Comparison of ENCODE assay signal across 9 mouse cellular contexts in genomic region chr3:127123376-127123775, GRCm38 (mm10).
DNase-seq lines count a peak whose midpoint lies in the region; ATAC-seq and TF ChIP-seq lines count a peak whose summit lies in the region.
"Had no signal": no experiment of that assay in that cellular context is flagged by ENCODE, and none has a peak within 500 bp of the region (broad histone marks: within the 10 kb centered on the region; RNA-seq: fewer than 3 reads in every experiment).

No protein-coding gene starts in this region.

- intact Hi-C loops in left cerebral cortex, postnatal 4 days (cut with DNase I): no loop called here

- 23% methylated on average over 8 of the region's 8 CpGs for WGBS in lung, embryonic 15.5 days
- WGBS in heart, embryonic 10.5 days: 24% methylated on average over 8 of the region's 8 CpGs
- 6% methylated on average over 8 of the region's 8 CpGs for WGBS in small intestine, adult 2 months

- no peak for TF ChIP-seq POLR2A in small intestine, adult 2 months (IDR thresholded peaks at IDR 0.05; ENCODE audit: low read depth, low read length)

- peaks cover 18% of the 10 kb centered on the region for H3K4me1 ChIP-seq in lung, embryonic 15.5 days
- H3K4me1 ChIP-seq in heart, embryonic 10.5 days: peaks cover 13% of the 10 kb centered on the region
- H3K4me1 ChIP-seq in small intestine, adult 2 months (ENCODE audit: control insufficient read depth, insufficient read depth, insufficient read length, low read length): peaks cover 6% of the 10 kb centered on the region; the same call in 1 of the 2 replicates

- no peak overlapping the region for H3K4me3 ChIP-seq in lung, embryonic 15.5 days
- H3K4me3 ChIP-seq in heart, embryonic 10.5 days: peak overlapping the region; percentile 51
- H3K4me3 ChIP-seq in small intestine, adult 2 months (ENCODE audit: low read depth, low read length): peak overlapping the region; percentile 25
- H3K4me3 ChIP-seq: embryonic facial prominence, embryonic 15.5 days had no signal

- H3K9me3 ChIP-seq in lung, embryonic 15.5 days: no peaks in the 10 kb centered on the region
- H3K9me3 ChIP-seq in heart, embryonic 10.5 days: no peaks in the 10 kb centered on the region
- H3K9me3 ChIP-seq: embryonic facial prominence, embryonic 15.5 days had no signal

- no peak for TF ChIP-seq CTCF in small intestine, adult 2 months (IDR thresholded peaks at IDR 0.05; ENCODE audit: extremely low read depth, insufficient read length, insufficient replicate concordance, low read depth, low read length)

- H3K36me3 ChIP-seq in lung, embryonic 15.5 days: no peaks in the 10 kb centered on the region
- H3K36me3 ChIP-seq in heart, embryonic 10.5 days: no peaks in the 10 kb centered on the region
- H3K36me3 ChIP-seq in small intestine, adult 2 months (ENCODE audit: control insufficient read depth, insufficient read depth, low read length): no peaks in the 10 kb centered on the region
- H3K36me3 ChIP-seq: embryonic facial prominence, embryonic 15.5 days had no signal

- no peak for DNase-seq in lung, postnatal 36 days
- DNase-seq in heart, embryonic 10.5 days (ENCODE audit: low spot score): no peak
- DNase-seq in kidney, postnatal 14 days: peak; percentile 49
- DNase-seq in layer of hippocampus, adult 8-10 months (ENCODE audit: low spot score in 2 of 2): no peak
- DNase-seq in cerebellum, adult 8-10 months: no peak
- no peak for DNase-seq in left cerebral cortex, postnatal 4 days

- no peak for ATAC-seq in lung, embryonic 15.5 days (ENCODE audit: borderline replicate concordance, extremely low read depth, low FRiP score, low TSS enrichment)

- H3K9ac ChIP-seq in lung, embryonic 15.5 days: no peak overlapping the region
- H3K9ac ChIP-seq: embryonic facial prominence, embryonic 15.5 days had no signal

- H3K27ac ChIP-seq in lung, embryonic 15.5 days: no peak overlapping the region
- peak overlapping the region; percentile 92 for H3K27ac ChIP-seq in heart, embryonic 10.5 days
- peak overlapping the region; percentile 67 for H3K27ac ChIP-seq in small intestine, adult 2 months (ENCODE audit: insufficient read depth, low read depth, low read length)
- H3K27ac ChIP-seq: embryonic facial prominence, embryonic 15.5 days had no signal

- peak overlapping the region; percentile 16; the same call in 1 of the 2 replicates for H3K4me2 ChIP-seq in lung, embryonic 15.5 days
- H3K4me2 ChIP-seq: embryonic facial prominence, embryonic 15.5 days had no signal

- no peaks in the 10 kb centered on the region for H3K27me3 ChIP-seq in lung, embryonic 15.5 days
- H3K27me3 ChIP-seq in heart, embryonic 10.5 days (ENCODE audit: insufficient read depth, poor library complexity, severe bottlenecking): no peaks in the 10 kb centered on the region
- H3K27me3 ChIP-seq in small intestine, adult 2 months (ENCODE audit: control insufficient read depth, insufficient read depth, low read length): no peaks in the 10 kb centered on the region
- H3K27me3 ChIP-seq: embryonic facial prominence, embryonic 15.5 days had no signal
